8 mouse cellular contexts compared by ENCODE assay signal in the genomic region with DNA sequence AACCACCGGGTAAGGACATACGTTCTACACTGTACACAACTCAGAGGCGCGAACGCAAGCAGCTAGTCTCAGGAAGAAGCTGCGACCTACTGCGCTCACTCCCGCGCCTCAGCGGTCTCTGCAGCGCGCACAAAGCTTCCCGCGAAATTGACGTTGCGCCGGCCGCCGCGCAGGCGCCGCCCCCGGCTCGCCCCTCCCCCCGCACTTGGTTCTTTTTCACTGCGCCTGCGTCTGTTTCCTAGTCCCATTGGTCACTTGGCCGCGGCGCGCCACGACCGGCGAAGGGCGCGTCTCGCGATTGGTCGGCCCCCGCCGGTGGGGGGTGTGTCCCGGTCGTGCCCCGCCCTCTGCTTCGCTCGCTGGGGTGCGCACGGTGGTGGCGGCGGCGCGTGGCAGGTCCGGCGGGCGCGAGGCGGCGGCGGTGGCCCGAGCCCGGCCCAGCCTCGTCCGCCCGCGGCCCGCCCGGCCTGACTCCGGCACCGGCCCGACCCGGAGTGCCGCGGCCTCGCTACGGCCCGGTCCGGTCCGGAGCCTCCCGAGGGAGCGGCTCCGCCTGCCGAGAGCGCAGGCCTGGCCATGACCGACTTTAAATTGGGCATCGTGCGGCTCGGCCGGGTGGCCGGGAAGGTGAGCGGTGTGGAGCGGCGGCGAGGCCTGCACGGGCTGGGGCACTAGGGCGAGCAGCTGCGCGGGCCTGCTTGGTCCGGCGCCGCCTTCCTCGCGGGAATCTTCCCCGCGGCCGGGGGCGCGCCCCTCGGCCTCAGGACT. TPM values are rescaled to one million over a fixed set of nuclear protein-coding genes. Genes with fewer than 3 reads are reported as not detected.
A peak's percentile ranks its signal among the peaks of the same experiment; 100 is the strongest.
DNase-seq lines count a peak whose midpoint lies in the region; ATAC-seq lines count a peak whose summit lies in the region.

TSS of gene Zmynd19 (plus strand) at position 372 of the 768 bp plus-strand sequence.

- no peaks in the 10 kb centered on the region for H3K27me3 ChIP-seq in hindbrain, embryonic 12.5 days

- peak within 1 kb of the TSS; percentile 97 for H3K4me2 ChIP-seq in hindbrain, embryonic 12.5 days (replicated peaks)

- ATAC-seq in hindbrain, embryonic 12.5 days (ENCODE audit: low FRiP score): peak; percentile 99

- peak within 1 kb of the TSS; percentile 86 for H3K4me3 ChIP-seq in hindbrain, embryonic 12.5 days

- no peaks in the 10 kb centered on the region for H3K9me3 ChIP-seq in hindbrain, embryonic 12.5 days (replicated peaks)

- H3K4me1 ChIP-seq in hindbrain, embryonic 12.5 days: peaks cover 16% of the 10 kb centered on the region

- peak; percentile 98 for DNase-seq in Muller cell, postnatal 12 days (ENCODE audit: inconsistent ontology term)
- DNase-seq in cerebellum, adult 9-11 months: peak; percentile 97
- peak; percentile 96 to 97 for DNase-seq in frontal cortex, postnatal 10 days (ENCODE audit: low spot score in 2 of 2)
- DNase-seq in layer of hippocampus, postnatal 14 days (ENCODE audit: low spot score in 2 of 2): peak; percentile 96 to 98
- peak; percentile 99 for DNase-seq in lung, postnatal 14 days
- DNase-seq in retina, adult 2 months (ENCODE audit: low read depth, low spot score): peak; percentile 90
- DNase-seq in thymus, postnatal 36 days: peak; percentile 98

- H3K9ac ChIP-seq in hindbrain, embryonic 12.5 days: peak within 1 kb of the TSS; percentile 80

- peaks cover 29% of the 10 kb centered on the region for H3K36me3 ChIP-seq in hindbrain, embryonic 12.5 days

- peak within 1 kb of the TSS; percentile 64 for H3K27ac ChIP-seq in hindbrain, embryonic 12.5 days

- under 1% methylated on average over 107 of the region's 108 CpGs for WGBS in hindbrain, embryonic 12.5 days

RNA-seq across cellular contexts. Expression of gene Zmynd19, which starts in this region (rescaled TPM):
- 19.7 and 20.7 TPM in 2 replicates for polyA plus RNA-seq in hindbrain, embryonic 12.5 days (2016; fragmentation: Nextera tagmentation; extraction: Ambion mirVana)
- 10 to 100 TPM; 34.6 to 36.8 TPM for total RNA-seq in layer of hippocampus, postnatal 14 days (2021)

Comparison
In these comparisons a context has a peak if more than half of its experiments do, and no peak if none do; other contexts are left out.
1. Peak in every context shown above with its lines: DNase-seq, ATAC-seq, H3K4me3 ChIP-seq and H3K27ac ChIP-seq.